Mouse (Mus musculus) neural tube, embryonic 15.5 days (tissue): ENCODE measurements around the gene Mrps23. TPM values are rescaled to one million over a fixed set of nuclear protein-coding genes. Genes with fewer than 3 reads are reported as not detected.

Experiments
- ATAC-seq: fragments of 200-750 bp; cut with Nextera tagmentation; 2 replicates; pipeline ENCODE4 v1.8.0; 2017; ENCODE audit warnings: mild to moderate bottlenecking, moderate TSS enrichment, moderate library complexity; ENCODE audit not compliant: low FRiP score
- H3K27ac ChIP-seq: fragments of 300-500 bp; sonication (generic); replicated peaks from 2 replicates; pipeline ENCODE4 v1.5.1; 2015; ENCODE audit warnings: mild to moderate bottlenecking, inconsistent platforms
- H3K27me3 ChIP-seq: fragments of 300-500 bp; sonication (generic); replicated peaks from 2 replicates; pipeline ENCODE4 v1.6.1; 2015; ENCODE audit warnings: inconsistent platforms
- H3K36me3 ChIP-seq: fragments of 300-500 bp; sonication (generic); 2 replicates; pipeline ENCODE4 v1.6.1; 2015; ENCODE audit warnings: inconsistent platforms
- H3K4me1 ChIP-seq: fragments of 300-500 bp; sonication (generic); 2 replicates; pipeline ENCODE4 v1.6.1; 2015; ENCODE audit warnings: inconsistent platforms
- H3K4me2 ChIP-seq: fragments of 300-500 bp; sonication (generic); 2 replicates; pipeline ENCODE4 v1.6.1; 2015; ENCODE audit warnings: inconsistent platforms, mild to moderate bottlenecking, moderate library complexity
- H3K4me3 ChIP-seq: fragments of 300-500 bp; sonication (generic); replicated peaks from 2 replicates; pipeline ENCODE4 v1.5.1; 2015; ENCODE audit warnings: mild to moderate bottlenecking, inconsistent platforms
- H3K9ac ChIP-seq: fragments of 300-500 bp; sonication (generic); replicated peaks from 2 replicates; pipeline ENCODE4 v1.6.1; 2015; ENCODE audit warnings: mild to moderate bottlenecking, inconsistent platforms
- H3K9me3 ChIP-seq: fragments of 300-500 bp; sonication (generic); replicated peaks from 2 replicates; pipeline ENCODE4 v1.6.1; 2016; ENCODE audit warnings: inconsistent platforms
- WGBS: fragments of 180-500 bp; shearing (Covaris S2); methylation state at CpG from one replicate; pipeline ENCODE4 v1.1.7; 2015; ENCODE audit warnings: mixed read lengths; 5-methylcytosine and 5-hydroxymethylcytosine counted together
- polyA plus RNA-seq: library from polyadenylated mRNA; unstranded; fragments of >200 nt; fragmentation: Nextera tagmentation; extraction: Ambion mirVana; gene quantifications from 2 replicates; pipeline ENCODE4 v1.2.1, GENCODE M21; 2015

The Mrps23 gene
- polyA plus RNA-seq, 1 experiment from 2014 or later, result 64.9 TPM

GRCm38 (mm10) chr11:88164213-88164723, 39.9 kb upstream of the Mrps23 start:
- WGBS, result 87% methylated on average over 7 of the region's 7 CpGs
- H3K9ac ChIP-seq, result no peak overlapping the region

GRCm38 (mm10) chr11:88164801-88165377, 39.3 kb upstream of the Mrps23 start:
- Histone ChIP-seq H3K9ac (no peak overlapping the region), H3K36me3 (peaks cover 1% of the 10 kb centered on the region; the same call in 1 of the 2 replicates), H3K4me1 (peaks cover 50% of the 10 kb centered on the region), H3K27me3 (no peaks in the 10 kb centered on the region), H3K4me2 (no peak overlapping the region), H3K4me3 (no peak overlapping the region), H3K9me3 (no peaks in the 10 kb centered on the region), H3K27ac (peak overlapping the region; percentile 45; the same call in 1 of the 2 replicates)
- no peak for ATAC-seq
- 56% methylated on average over 15 of the region's 15 CpGs for WGBS

More at GRCm38 (mm10) chr11:88164213-88164723, 39.9 kb upstream of the Mrps23 start:
- Histone ChIP-seq H3K27me3 (no peaks in the 10 kb centered on the region), H3K36me3 (no peaks in the 10 kb centered on the region), H3K4me1 (peaks cover 49% of the 10 kb centered on the region), H3K4me3 (no peak overlapping the region), H3K9me3 (no peaks in the 10 kb centered on the region), H3K4me2 (no peak overlapping the region), H3K27ac (peak overlapping the region; percentile 45; the same call in 1 of the 2 replicates)
- no peak for ATAC-seq

GRCm38 (mm10) chr11:88165683-88166364, 38.4 kb upstream of the Mrps23 start:
- no peak overlapping the region for H3K9ac ChIP-seq
- H3K4me1 ChIP-seq, result peaks cover 42% of the 10 kb centered on the region
- H3K36me3 ChIP-seq, result peaks cover 3% of the 10 kb centered on the region; the same call in 1 of the 2 replicates
- no peaks in the 10 kb centered on the region for H3K27me3 ChIP-seq
- 66% methylated on average over 10 of the region's 10 CpGs for whole genome bisulfite sequencing
- no peaks in the 10 kb centered on the region for H3K9me3 ChIP-seq
- ATAC-seq, result no peak
- peak overlapping the region; percentile 54 for H3K27ac ChIP-seq
- no peak overlapping the region for H3K4me2 ChIP-seq
- H3K4me3 ChIP-seq, result no peak overlapping the region

GRCm38 (mm10) chr11:88166471-88166870, 37.7 kb upstream of the Mrps23 start:
- Histone ChIP-seq H3K36me3 (peaks cover 3% of the 10 kb centered on the region; the same call in 1 of the 2 replicates), H3K4me2 (no peak overlapping the region), H3K9me3 (no peaks in the 10 kb centered on the region), H3K27ac (peak overlapping the region; percentile 54), H3K27me3 (no peaks in the 10 kb centered on the region), H3K9ac (no peak overlapping the region), H3K4me3 (no peak overlapping the region), H3K4me1 (peaks cover 37% of the 10 kb centered on the region)
- no peak for ATAC-seq
- 89% methylated on average over 7 of the region's 7 CpGs for WGBS

- no peak for ATAC-seq
- 24% methylated on average over 3 of the region's 3 CpGs for WGBS
- H3K4me1 ChIP-seq, result peaks cover 49% of the 10 kb centered on the region
Measured at GRCm38 (mm10) chr11:88168611-88169010, 35.6 kb upstream of the Mrps23 start.

GRCm38 (mm10) chr11:88169531-88170040, 34.6 kb upstream of the Mrps23 start:
- peaks cover 3% of the 10 kb centered on the region; the same call in 1 of the 2 replicates for H3K36me3 ChIP-seq
- H3K9me3 ChIP-seq, result no peaks in the 10 kb centered on the region
- ATAC-seq, result no peak
- H3K9ac ChIP-seq, result no peak overlapping the region
- no peaks in the 10 kb centered on the region for H3K27me3 ChIP-seq
- H3K27ac ChIP-seq, result no peak overlapping the region
- no peak overlapping the region for H3K4me3 ChIP-seq
- 30% methylated on average over 32 of the region's 32 CpGs for WGBS
- H3K4me2 ChIP-seq, result no peak overlapping the region
- H3K4me1 ChIP-seq, result peaks cover 49% of the 10 kb centered on the region

More at GRCm38 (mm10) chr11:88168611-88169010, 35.6 kb upstream of the Mrps23 start:
- no peaks in the 10 kb centered on the region for H3K9me3 ChIP-seq
- H3K27ac ChIP-seq, result no peak overlapping the region
- H3K4me3 ChIP-seq, result no peak overlapping the region
- no peak overlapping the region for H3K9ac ChIP-seq
- H3K27me3 ChIP-seq, result no peaks in the 10 kb centered on the region
- peaks cover 3% of the 10 kb centered on the region; the same call in 1 of the 2 replicates for H3K36me3 ChIP-seq
- no peak overlapping the region for H3K4me2 ChIP-seq

- no peak overlapping the region for H3K4me2 ChIP-seq
- H3K4me1 ChIP-seq, result peaks cover 42% of the 10 kb centered on the region
- H3K9ac ChIP-seq, result no peak overlapping the region
- peaks cover 3% of the 10 kb centered on the region; the same call in 1 of the 2 replicates for H3K36me3 ChIP-seq
- H3K9me3 ChIP-seq, result no peaks in the 10 kb centered on the region
- ATAC-seq, result no peak
- no peaks in the 10 kb centered on the region for H3K27me3 ChIP-seq
- H3K4me3 ChIP-seq, result no peak overlapping the region
- WGBS, result 47% methylated on average over 3 of the region's 3 CpGs
- H3K27ac ChIP-seq, result no peak overlapping the region
Measured at GRCm38 (mm10) chr11:88170606-88171005, 33.6 kb upstream of the Mrps23 start.

GRCm38 (mm10) chr11:88171876-88172442, 32.2 kb upstream of the Mrps23 start:
- no peak for ATAC-seq
- H3K4me1 ChIP-seq, result peaks cover 32% of the 10 kb centered on the region

GRCm38 (mm10) chr11:88172601-88173325, 31.4 kb upstream of the Mrps23 start:
- ATAC-seq, result peak; percentile 19; the same call in 1 of the 2 replicates
- H3K4me2 ChIP-seq, result no peak overlapping the region
- no peak overlapping the region for H3K4me3 ChIP-seq
- H3K36me3 ChIP-seq, result peaks cover 11% of the 10 kb centered on the region; the same call in 1 of the 2 replicates
- WGBS, result 21% methylated on average over 10 of the region's 10 CpGs
- no peak overlapping the region for H3K9ac ChIP-seq
- H3K4me1 ChIP-seq, result peaks cover 32% of the 10 kb centered on the region
- H3K9me3 ChIP-seq, result no peaks in the 10 kb centered on the region
- peak overlapping the region; percentile 71 for H3K27ac ChIP-seq
- no peaks in the 10 kb centered on the region for H3K27me3 ChIP-seq

More at GRCm38 (mm10) chr11:88171876-88172442, 32.2 kb upstream of the Mrps23 start:
- Histone ChIP-seq H3K9me3 (no peaks in the 10 kb centered on the region), H3K4me2 (no peak overlapping the region), H3K9ac (no peak overlapping the region), H3K36me3 (peaks cover 4% of the 10 kb centered on the region; the same call in 1 of the 2 replicates), H3K27me3 (no peaks in the 10 kb centered on the region), H3K4me3 (no peak overlapping the region), H3K27ac (peak overlapping the region; percentile 71; the same call in 1 of the 2 replicates)
- WGBS, result 58% methylated on average over 15 of the region's 15 CpGs

- peak overlapping the region; percentile 71; the same call in 1 of the 2 replicates for H3K27ac ChIP-seq
- 31% methylated on average over 8 of the region's 9 CpGs for WGBS
- H3K9me3 ChIP-seq, result no peaks in the 10 kb centered on the region
- H3K4me1 ChIP-seq, result peaks cover 32% of the 10 kb centered on the region
- ATAC-seq, result no peak
- H3K4me3 ChIP-seq, result no peak overlapping the region
- H3K27me3 ChIP-seq, result no peaks in the 10 kb centered on the region
- no peak overlapping the region for H3K4me2 ChIP-seq
- H3K9ac ChIP-seq, result no peak overlapping the region
- peaks cover 18% of the 10 kb centered on the region; the same call in 1 of the 2 replicates for H3K36me3 ChIP-seq
Measured at GRCm38 (mm10) chr11:88173386-88174025, 30.7 kb upstream of the Mrps23 start.
